Mouse (Mus musculus) liver, embryonic 14.5 days (tissue): ENCODE data around the gene Efna2. TPM values are rescaled to one million over a fixed set of nuclear protein-coding genes. Genes with fewer than 3 reads are reported as not detected.

Experiments used
- ATAC-seq: fragments of 200-750 bp; cut with Nextera tagmentation; 2 replicates; pipeline ENCODE4 v1.8.0; 2017; ENCODE audit warnings: moderate number of reproducible peaks, mild to moderate bottlenecking, moderate library complexity; ENCODE audit not compliant: insufficient read depth
- DNase-seq, 3 experiments: peaks; one replicate each; pipeline ENCODE4 v3.0.0-alpha.2; 2012 to 2013; ENCODE audit warnings: low read depth in 3 of 3, low spot score in 3 of 3
- H3K27ac ChIP-seq: fragments of 300-500 bp; sonication (generic); 2 replicates; pipeline ENCODE4 v1.5.1; 2014; ENCODE audit warnings: moderate library complexity, mild to moderate bottlenecking, control low read depth, inconsistent platforms
- H3K27me3 ChIP-seq: fragments of 300-500 bp; sonication (generic); 2 replicates; pipeline ENCODE4 v1.6.1; 2014; ENCODE audit warnings: mild to moderate bottlenecking, low read length, moderate library complexity; ENCODE audit not compliant: control insufficient read depth, insufficient read depth
- H3K36me3 ChIP-seq: fragments of 300-500 bp; sonication (generic); replicated peaks from 2 replicates; pipeline ENCODE4 v1.6.1; 2014; ENCODE audit warnings: low read depth; ENCODE audit not compliant: control insufficient read depth, insufficient read depth
- H3K4me1 ChIP-seq, 2 experiments: fragments of 200-500 bp in 1 of 2; fragments of 300-500 bp in 1 of 2; sonication (generic) in 1 of 2; replicated peaks; 2 replicates each; pipeline ENCODE4 v1.6.1; 2012 to 2014; ENCODE audit warnings: antibody characterized with exemption in 1 of 2, inconsistent platforms in 1 of 2, low read length in 1 of 2; ENCODE audit not compliant: control insufficient read depth in 2 of 2, insufficient read depth in 2 of 2
- H3K4me2 ChIP-seq: fragments of 300-500 bp; sonication (generic); 2 replicates; pipeline ENCODE4 v1.6.1; 2014; ENCODE audit warnings: low read depth, mild to moderate bottlenecking, control low read depth, moderate library complexity
- H3K4me3 ChIP-seq, 2 experiments: fragments of 200-500 bp in 1 of 2; fragments of 300-500 bp in 1 of 2; sonication (generic) in 1 of 2; 2 replicates each; pipeline ENCODE4 v1.5.1; 2012 to 2014; ENCODE audit warnings: low read depth in 2 of 2, low read length in 2 of 2, mild to moderate bottlenecking in 2 of 2, control low read depth in 1 of 2, inconsistent platforms in 1 of 2, moderate library complexity in 1 of 2; ENCODE audit not compliant: insufficient read depth in 1 of 2
- H3K9ac ChIP-seq: fragments of 300-500 bp; sonication (generic); replicated peaks from 2 replicates; pipeline ENCODE4 v1.6.1; 2014; ENCODE audit warnings: mild to moderate bottlenecking, control low read depth, moderate library complexity
- H3K9me3 ChIP-seq: fragments of 300-500 bp; sonication (generic); 2 replicates; pipeline ENCODE4 v1.6.1; 2016; ENCODE audit warnings: low read length, mixed read lengths; ENCODE audit not compliant: control insufficient read depth
- CTCF ChIP-seq: IDR thresholded peaks from 2 replicates; pipeline ENCODE4 v1.5.1; 2016; ENCODE audit warnings: antibody characterized with exemption, low read depth, control low read depth
- EP300 ChIP-seq: IDR thresholded peaks from 2 replicates; pipeline ENCODE4 v1.6.1; 2016; ENCODE audit warnings: antibody characterized with exemption, low read depth
- WGBS: fragments of 180-500 bp; shearing (Covaris S2); extraction: QIAGEN DNeasy Blood & Tissue Kit; methylation state at CpG from one replicate; pipeline ENCODE4 v1.1.7; 2014; ENCODE audit not compliant: insufficient replicate concordance; 5-methylcytosine and 5-hydroxymethylcytosine counted together
- polyA plus RNA-seq, 2 experiments: library from polyadenylated mRNA; depleted of rRNA in 1 of 2; stranded (reverse) in 1 of 2; unstranded in 1 of 2; fragments of >200 nt; fragmentation: Nextera tagmentation in 1 of 2; extraction: Ambion mirVana in 1 of 2; gene quantifications; 2 replicates each; pipeline versions ENCODE4 v1.2.1 to v1.2.3; 2012 to 2014

Gene Efna2
- polyA plus RNA-seq (2012; rRNA removed) (0.40 and 0.47 TPM in 2 replicates), polyA plus RNA-seq (2014; fragmentation: Nextera tagmentation; extraction: Ambion mirVana) (0.51 and 0.52 TPM in 2 replicates)

DNA sequence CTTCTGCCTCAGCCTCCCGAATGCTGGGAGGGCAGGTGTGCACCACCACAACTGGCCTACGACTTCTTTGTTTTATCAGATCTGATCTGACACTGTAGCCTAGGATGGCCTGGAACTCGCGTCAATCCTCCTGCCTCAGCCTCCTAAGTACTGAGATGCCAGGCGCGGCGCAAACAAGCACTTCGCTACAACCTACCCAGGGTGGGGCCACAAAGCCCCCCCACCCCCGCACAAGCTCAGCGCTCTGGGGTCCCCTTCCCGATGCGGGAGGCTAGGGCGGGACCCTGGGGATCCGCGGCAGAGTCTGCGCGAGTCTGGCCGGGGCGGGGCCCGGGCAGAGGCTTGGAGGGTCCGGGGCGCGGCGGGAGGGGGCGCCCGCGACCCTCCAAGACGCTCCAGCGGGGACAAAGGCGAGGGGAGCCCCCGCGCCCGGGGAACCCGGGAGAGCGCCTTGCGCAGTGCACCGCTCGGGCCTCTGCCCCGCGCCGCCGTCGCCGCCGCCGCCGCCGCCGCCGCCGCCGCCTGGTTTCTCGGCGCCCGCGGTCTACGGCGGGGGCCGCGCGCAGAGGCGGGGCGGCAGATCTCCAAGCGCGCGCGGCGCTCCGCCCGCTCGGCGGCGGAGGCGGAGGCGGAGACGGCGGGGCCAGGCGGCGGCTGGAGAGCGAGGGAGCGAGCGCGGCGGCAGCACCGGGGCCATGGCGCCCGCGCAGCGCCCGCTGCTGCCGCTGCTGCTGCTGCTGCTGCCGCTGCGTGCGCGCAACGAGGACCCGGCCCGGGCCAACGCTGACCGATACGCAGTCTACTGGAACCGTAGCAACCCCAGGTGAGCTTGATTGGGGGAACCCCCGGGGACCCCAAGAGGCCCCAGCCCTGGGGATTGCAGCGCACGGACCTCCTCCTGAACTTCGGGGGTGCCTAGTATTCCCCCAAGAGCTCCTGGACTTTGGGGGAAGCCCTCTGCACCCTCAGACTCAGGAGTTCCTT, at the start of gene Efna2:
Efna2 (plus strand) TSS at position 415 of the 984 bp plus-strand sequence.
- H3K4me2 ChIP-seq: peak within 1 kb of the TSS; percentile 55
- TF ChIP-seq CTCF (no peak), EP300 (no peak)

DNA sequence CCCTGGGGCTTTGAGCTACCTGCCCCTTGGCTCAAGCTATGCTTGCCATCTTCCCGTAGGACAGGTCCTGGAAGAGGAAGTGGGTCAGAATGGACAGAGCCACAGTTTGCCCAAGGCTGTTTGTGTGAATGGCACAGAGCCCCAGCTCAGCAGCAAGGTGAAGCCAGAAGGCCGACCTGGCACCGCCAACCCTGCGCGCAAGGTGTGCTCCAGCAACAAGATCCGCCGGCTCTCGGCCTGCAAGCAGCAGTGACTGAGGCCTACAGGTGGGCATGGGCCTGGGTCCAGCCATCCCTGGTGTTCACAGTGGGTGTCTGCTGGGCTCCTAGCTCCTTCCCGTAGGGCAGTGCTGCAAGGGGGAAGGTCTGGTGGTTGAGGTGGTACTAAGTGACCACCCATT, 49.4 kb upstream of the Efna2 start:
- no peak for TF ChIP-seq CTCF
- TF ChIP-seq EP300: no peak
- H3K4me3 ChIP-seq: no peak overlapping the region
- H3K27me3 ChIP-seq: no peaks in the 10 kb centered on the region
- H3K9me3 ChIP-seq: no peaks in the 10 kb centered on the region
- H3K36me3 ChIP-seq: peaks cover 66% of the 10 kb centered on the region
- no peak overlapping the region for H3K9ac ChIP-seq
- DNase-seq: no peak
- no peak overlapping the region for H3K27ac ChIP-seq
- H3K4me2 ChIP-seq: no peak overlapping the region
- WGBS: 85% methylated on average over 9 of the region's 9 CpGs
- no peak for ATAC-seq
- H3K4me1 ChIP-seq: peaks cover 13 to 15% of the 10 kb centered on the region in 2 experiments

More for the DNA sequence above, at the start of gene Efna2:
- no peaks in the 10 kb centered on the region for H3K9me3 ChIP-seq
- ATAC-seq (no peak; the same call in 1 of the 2 replicates), DNase-seq (no peak)
- no peaks in the 10 kb centered on the region for H3K36me3 ChIP-seq
- H3K4me3 ChIP-seq: peak within 1 kb of the TSS; percentile 36 to 44
- no peaks in the 10 kb centered on the region for H3K4me1 ChIP-seq
- H3K9ac ChIP-seq: no peak within 1 kb of the TSS
- no peak within 1 kb of the TSS for H3K27ac ChIP-seq
- WGBS: 2% methylated on average over 88 of the region's 106 CpGs
- peaks cover 29% of the 10 kb centered on the region for H3K27me3 ChIP-seq

DNA sequence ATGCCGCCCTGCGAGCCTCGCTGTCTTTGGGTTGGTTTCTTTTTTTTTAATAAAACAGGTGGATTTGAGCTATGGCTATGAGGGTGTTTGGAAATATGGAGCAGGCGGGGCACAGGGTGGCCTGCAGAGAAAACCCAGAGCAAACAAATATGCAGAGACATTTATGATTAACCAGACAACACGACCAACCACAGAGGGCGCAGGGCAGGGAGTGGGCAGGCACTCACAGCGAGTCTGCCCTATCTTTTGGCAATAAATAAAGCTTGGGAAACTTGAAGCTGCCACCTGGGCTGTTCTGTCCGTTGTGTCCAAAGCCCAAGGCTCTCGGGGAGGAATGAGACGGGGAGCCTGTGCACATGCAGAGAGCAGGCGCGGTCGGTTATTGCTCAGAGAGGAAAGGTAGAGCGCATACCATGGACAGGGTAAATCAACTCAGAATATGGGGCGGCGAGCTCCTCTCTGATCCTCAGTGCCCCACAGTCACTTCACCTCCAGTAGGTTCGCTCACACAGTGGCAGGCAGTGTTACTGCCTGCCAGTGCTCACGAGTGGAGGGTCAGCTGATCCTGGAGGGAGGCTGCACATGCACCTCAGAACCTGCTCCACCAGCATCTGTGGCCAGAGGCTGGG, 48.8 kb upstream of the Efna2 start:
- DNase-seq: no peak
- ATAC-seq: no peak
- Histone ChIP-seq H3K4me2 (no peak overlapping the region), H3K4me3 (no peak overlapping the region), H3K27ac (no peak overlapping the region), H3K27me3 (no peaks in the 10 kb centered on the region), H3K9ac (no peak overlapping the region), H3K4me1 (peaks cover 10 to 12% of the 10 kb centered on the region in 2 experiments), H3K36me3 (peaks cover 60% of the 10 kb centered on the region), H3K9me3 (no peaks in the 10 kb centered on the region)
- WGBS: 80% methylated on average over 18 of the region's 18 CpGs
- no peak for TF ChIP-seq CTCF
- TF ChIP-seq EP300: no peak

DNA sequence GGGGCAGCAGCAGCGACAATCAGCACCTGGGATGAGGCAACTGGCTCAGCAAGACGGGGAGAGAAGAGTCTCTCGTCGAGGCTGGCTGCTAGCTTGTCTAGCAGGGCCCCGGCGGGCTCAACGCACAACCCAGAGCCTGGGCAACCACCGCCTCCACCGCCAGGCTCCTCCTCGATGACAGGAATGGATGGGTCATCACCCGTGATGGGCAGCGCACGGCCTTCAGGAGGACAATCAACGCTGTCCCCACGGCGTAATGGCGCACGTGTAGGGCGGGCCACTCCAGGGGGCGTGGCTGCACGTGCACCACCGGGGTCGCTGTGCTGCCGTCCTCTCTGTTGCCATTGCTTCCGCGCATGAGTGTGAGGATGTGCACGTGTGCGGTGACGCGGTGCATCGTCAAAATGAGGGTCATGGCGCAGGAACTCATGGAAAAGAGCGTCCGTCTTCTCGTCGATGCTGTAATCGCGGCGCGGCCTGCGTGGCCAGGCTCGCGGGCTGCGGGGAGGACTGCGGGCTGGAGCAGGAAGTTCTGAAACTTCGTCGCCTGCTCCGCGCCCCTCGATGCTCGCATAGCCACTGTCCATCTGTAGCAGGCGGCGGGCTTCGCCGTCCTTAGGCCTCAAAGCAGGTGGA, 47.8 kb upstream of the Efna2 start:
- no peak for ATAC-seq
- 38% methylated on average over 55 of the region's 55 CpGs for WGBS
- H3K36me3 ChIP-seq: peaks cover 50% of the 10 kb centered on the region
- no peak overlapping the region for H3K4me2 ChIP-seq
- no peak overlapping the region for H3K9ac ChIP-seq
- H3K27ac ChIP-seq: no peak overlapping the region
- H3K9me3 ChIP-seq: no peaks in the 10 kb centered on the region
- H3K4me1 ChIP-seq: peaks cover 6% of the 10 kb centered on the region in 2 experiments; a peak in 3 of 4 replicates
- no peak for DNase-seq
- H3K27me3 ChIP-seq: peaks cover 3% of the 10 kb centered on the region; the same call in 1 of the 2 replicates
- H3K4me3 ChIP-seq: no peak overlapping the region
- no peak; the same call in 1 of the 2 replicates for TF ChIP-seq CTCF
- no peak for TF ChIP-seq EP300
